Mouse (Mus musculus) thymus, postnatal 10 days (tissue): ENCODE measurements around the gene Fam186b.
A peak's percentile ranks its signal among the peaks of the same experiment; 100 is the strongest.
"Not testable (repeated sequence)": the region's sequence is repeated elsewhere in the genome, so short reads cannot be mapped to it uniquely, and the experiment has no call there.

Experiments used
- DNase-seq, 2 experiments: peaks; one replicate each; pipeline ENCODE4 v3.0.0; 2021; ENCODE audit warnings: low spot score in 2 of 2

The Fam186b gene

DNA sequence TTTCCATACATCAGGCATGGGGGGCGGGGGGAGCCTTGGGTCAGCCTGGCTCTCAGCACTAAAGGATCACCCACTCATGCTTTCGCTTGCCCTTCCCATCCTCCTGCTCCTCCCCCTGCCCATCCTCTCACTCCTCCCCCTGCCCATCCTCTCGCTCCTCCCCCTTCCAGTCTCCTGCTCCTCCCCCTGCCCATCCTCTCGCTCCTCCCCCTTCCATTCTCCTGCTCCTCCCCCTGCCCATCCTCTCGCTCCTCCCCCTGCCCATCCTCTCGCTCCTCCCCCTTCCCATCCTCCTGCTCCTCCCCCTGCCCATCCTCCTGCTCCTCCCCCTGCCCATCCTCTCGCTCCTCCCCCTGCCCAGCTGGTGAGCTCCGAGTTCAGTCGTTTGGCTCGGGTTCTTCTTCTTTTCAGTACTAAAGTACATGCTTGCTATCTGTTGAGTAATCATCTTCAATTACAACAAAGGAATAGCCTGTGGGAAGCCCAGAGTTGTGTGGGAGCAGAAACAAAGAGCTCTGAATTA, 35.9 kb downstream of the Fam186b start:
- DNase-seq, result peak; percentile 22 to 48

DNA sequence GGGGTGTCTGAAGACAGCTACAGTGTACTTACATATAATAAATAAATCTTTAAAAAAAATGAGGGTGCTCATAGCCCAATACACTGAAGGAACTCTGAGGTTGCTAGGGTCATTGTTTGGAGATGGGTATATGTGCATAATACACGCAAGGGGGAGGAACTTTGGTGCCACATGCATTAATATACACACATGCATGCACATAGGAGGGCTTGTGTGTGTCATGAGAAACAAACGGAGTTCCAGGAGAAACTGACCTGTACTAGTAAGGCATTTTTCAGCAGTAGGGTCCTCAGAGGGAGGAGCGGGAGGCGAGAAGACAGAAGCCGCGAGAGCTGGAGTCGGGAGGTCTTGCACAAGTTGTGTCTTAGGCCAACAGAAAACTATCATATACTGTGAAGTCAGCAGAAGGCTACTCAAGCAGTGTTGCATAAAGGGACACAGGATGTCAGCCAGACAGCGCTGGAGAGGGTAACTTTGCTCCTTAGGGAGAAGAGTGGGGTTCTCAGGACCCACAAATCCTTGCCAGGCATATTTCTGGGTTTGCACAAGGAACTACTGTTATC, 36.4 kb downstream of the Fam186b start:
- no peak for DNase-seq

- no peak for DNase-seq
Measured at GRCm38 (mm10) chr15:99255241-99255749, 40.4 kb downstream of the Fam186b start.

- DNase-seq, result no peak
Measured at GRCm38 (mm10) chr15:99254477-99255005, 41.1 kb downstream of the Fam186b start.

DNA sequence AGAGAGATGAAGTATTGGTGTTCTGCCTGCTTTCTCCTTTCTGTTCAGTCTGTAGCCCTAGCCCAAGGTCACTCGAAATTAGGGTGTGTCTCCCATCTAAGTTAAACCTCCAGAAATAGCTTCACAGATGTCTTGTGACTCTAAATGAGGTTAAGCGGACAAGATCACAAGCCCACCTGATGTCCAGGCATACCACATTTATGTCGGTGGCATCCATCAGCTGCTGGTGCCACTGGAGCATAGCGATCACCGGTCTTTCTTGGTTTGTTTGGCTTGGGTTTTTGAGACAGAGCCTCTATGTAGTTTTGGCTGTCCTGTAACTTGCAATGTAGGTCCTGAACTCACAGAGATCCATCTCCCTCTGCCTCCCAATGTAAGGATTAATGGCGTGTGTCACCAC, 41.9 kb downstream of the Fam186b start:
- no peak for DNase-seq

GRCm38 (mm10) chr15:99253175-99253479, 42.6 kb downstream of the Fam186b start:
- not testable (repeated sequence) for DNase-seq

- no peak for DNase-seq
Measured at GRCm38 (mm10) chr15:99252381-99253174, 43.1 kb downstream of the Fam186b start.

DNA sequence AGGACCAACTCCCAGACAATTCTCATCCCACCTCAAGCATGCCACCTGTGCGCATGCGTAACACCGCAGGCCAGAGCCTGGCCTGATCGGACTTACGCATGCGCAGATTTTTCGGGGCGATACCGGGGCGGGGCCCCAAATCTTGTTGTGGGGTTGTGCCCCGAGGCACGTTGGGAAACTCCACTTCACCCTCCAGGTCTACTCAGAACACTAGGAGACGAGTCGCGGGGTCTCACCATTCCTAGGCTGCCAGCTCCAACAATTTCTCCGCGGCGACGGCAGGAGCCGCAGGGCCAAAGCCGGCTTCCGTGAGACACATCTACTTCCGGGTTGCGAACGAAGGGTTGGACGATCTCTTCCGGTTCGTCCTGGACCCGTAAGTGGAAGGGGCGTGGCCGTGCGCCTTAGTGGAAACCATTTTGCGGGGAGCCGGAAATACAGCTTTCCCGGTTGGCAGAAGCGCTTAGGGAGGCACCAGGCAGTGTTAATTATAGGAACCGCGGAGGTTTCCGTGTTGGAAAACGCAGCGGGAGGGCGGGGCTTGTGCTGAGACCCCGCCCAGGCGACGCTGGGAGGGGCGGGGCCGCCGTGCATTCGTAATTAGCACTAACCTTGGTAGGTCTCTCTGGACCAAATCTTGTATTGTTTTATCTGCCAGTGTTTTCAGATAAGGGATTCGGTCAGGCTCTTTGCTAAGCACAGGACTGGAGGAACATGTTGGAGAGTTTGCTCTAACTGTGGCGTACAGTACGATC, 43.9 kb downstream of the Fam186b start, which contains the start of gene Mcrs1:
Mcrs1 (minus strand) TSS at position 336 of the 755 bp plus-strand sequence.
- peak; percentile 95 to 97 for DNase-seq

- not testable (repeated sequence) for DNase-seq
Measured at GRCm38 (mm10) chr15:99251111-99251510, 44.6 kb downstream of the Fam186b start.

DNA sequence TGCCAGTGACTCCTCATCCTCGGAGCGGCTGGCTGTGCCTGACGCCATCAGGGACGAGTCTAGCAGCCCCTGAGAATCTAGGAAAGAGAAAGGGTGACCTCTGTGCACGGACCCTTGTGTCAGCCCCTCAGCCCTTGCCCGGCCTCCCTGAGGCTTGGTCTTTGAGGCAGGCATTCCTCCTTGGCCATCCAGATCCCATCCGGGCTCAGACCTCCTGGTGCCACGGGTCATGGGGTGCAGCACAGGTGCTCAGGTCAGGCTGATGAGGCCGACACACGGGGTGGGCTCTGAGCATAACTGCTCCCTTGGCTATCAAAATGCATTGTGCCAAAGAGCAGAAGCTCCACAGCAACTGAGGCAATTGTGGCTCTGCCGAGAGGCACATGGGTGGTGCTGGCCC, 45.8 kb downstream of the Fam186b start:
- DNase-seq, result no peak

DNA sequence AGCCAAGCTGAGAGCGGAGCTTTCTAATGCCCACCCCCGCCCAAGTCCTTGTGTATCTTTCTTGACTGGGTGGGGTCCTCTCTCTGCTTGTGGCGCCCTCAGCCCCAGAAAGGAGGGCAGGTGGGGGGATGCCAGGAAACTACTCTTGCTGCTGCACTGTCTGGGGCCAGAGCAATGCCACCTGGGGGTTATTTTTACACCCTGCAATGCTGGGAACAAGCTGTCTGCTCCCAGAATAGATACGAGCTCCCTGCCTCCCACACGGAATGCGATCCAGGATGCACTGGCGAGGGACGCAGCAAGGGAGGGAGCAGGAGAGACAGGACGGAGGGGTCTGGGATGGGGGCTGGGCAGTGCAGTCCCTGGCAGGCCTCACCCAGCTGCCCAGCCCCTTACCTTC, 46.7 kb downstream of the Fam186b start:
- no peak for DNase-seq

- DNase-seq, result not testable (repeated sequence)
Measured at GRCm38 (mm10) chr15:99246736-99247135, 49.0 kb downstream of the Fam186b start.

GRCm38 (mm10) chr15:99242045-99242444, 53.6 kb downstream of the Fam186b start:
- DNase-seq, result no peak

GRCm38 (mm10) chr15:99241249-99241648, 54.4 kb downstream of the Fam186b start:
- no peak for DNase-seq

- no peak for DNase-seq
Measured at GRCm38 (mm10) chr15:99240129-99240528, 55.6 kb downstream of the Fam186b start.

- peak; percentile 65 to 70 for DNase-seq
Measured at GRCm38 (mm10) chr15:99238006-99238405, 57.7 kb downstream of the Fam186b start.

DNA sequence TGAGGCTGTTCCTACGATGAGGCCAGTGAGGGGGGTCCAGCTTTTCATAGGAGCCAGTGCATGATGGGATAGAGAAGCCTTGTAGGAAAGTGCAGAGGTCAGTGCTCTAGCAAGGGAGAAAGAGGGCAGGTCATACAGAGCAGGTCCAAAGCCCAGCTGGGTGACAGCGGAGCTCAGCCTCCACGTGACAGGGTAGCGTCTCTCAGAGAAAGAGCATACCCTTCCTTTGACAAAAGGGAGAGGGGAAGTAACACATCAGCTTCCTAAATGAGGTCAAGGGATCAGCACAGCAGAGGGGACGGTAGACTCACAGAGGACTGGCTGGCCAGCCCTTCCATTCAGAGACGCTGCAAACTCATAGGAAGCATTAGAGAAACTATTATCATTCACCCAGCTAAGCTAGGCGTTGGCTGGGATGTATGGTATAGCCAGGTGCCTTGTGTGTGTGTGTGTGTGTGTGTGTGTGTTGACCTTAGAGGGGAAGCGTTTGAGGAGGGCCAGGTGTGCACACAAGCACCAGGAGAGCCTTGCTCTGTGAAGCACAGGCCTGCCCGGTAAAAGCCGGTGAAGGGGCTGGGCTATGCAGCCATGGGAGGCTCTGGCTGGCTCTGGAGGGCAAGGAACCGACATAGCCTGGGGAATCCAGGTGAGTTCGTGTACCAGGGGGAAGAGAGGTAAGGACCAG, 61.2 kb downstream of the Fam186b start:
- DNase-seq, result peak; percentile 47 to 52

- peak; percentile 83 to 84 for DNase-seq
Measured at GRCm38 (mm10) chr15:99233719-99234118, 62.0 kb downstream of the Fam186b start.

- DNase-seq, result no peak
Measured at GRCm38 (mm10) chr15:99231998-99232397, 63.7 kb downstream of the Fam186b start.

- no peak for DNase-seq
Measured at GRCm38 (mm10) chr15:99226090-99226489, 69.6 kb downstream of the Fam186b start.

- no peak for DNase-seq
Measured at GRCm38 (mm10) chr15:99225081-99225810, 70.4 kb downstream of the Fam186b start.
